ENCODE assay signal across 9 mouse cellular contexts in the genomic region with DNA sequence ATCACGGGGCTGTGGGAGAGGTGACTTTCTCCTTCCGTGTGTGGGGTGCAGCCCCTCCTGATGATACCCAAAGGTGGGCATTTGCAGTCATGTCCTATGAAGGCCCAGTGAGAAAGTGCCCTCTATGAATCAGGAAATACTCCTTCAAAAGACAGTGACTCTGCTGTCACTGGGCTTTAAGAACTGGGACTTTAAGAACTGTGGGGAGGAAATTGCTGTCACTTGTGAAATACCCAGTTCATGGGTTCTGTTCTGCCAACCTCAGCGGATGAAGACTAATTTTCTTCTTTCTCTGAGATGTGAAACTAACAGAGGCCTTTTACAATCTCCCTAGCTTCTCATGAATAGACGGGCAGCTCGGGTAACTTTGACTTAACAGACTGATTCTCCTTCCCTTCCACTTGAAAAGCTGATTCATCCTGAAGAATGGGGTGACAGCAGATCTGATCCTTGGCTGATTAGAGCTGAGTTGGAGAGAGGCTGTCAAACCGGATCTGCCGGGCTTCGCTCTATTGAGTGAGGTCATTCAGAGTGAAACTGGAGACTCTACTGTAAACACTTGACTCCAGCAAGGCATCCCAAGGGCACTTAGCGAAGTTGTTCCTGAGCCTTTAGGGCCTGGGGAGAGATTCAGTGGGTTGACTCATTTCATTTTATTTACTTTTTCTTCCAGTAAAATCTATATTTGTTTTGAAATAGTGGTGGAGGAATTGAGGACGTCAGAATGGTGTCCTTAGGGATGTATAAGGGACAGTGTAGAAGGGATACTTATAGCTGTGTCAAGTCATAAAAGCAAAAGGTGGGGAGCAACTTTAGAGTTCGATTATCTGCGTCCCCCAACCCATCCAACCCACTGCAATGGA.
DNase-seq lines count a peak whose midpoint lies in the region; ATAC-seq and TF ChIP-seq lines count a peak whose summit lies in the region.
"Had no signal": no experiment of that assay in that cellular context is flagged by ENCODE, and none has a peak within 500 bp of the region (broad histone marks: within the 10 kb centered on the region; RNA-seq: fewer than 3 reads in every experiment).

No protein-coding gene starts in this region.

- intact Hi-C loops in gastrocnemius, adult 2 months (cut with DNase I) = no loop called here
- intact Hi-C loops in left cerebral cortex, postnatal 4 days (cut with DNase I) = no loop called here
- intact Hi-C loops in heart, postnatal 36 days (cut with DNase I) = no loop called here

- TF ChIP-seq CTCF in gastrocnemius, adult 2 months (IDR thresholded peaks at IDR 0.05) = no peak

- ATAC-seq in megakaryocyte progenitor cell, adult 5-6 weeks (replicated peaks; ENCODE audit: poor library complexity) = peak; percentile 52

- H3K4me3 ChIP-seq in gastrocnemius, adult 2 months = no peak overlapping the region
- H3K4me3 ChIP-seq: liver, embryonic 15.5 days had no signal

- H3K27ac ChIP-seq in gastrocnemius, adult 2 months = no peak overlapping the region
- H3K27ac ChIP-seq: liver, embryonic 15.5 days had no signal

- DNase-seq in gastrocnemius, adult 2 months = peak; percentile 24
- DNase-seq in gastrocnemius, postnatal 25 days = no peak
- peak; percentile 83 for DNase-seq in embryo, embryonic 10.5 days (ENCODE audit: low spot score)
- DNase-seq in kidney, postnatal 36 days = peak; percentile 26 to 34
- no peak for DNase-seq in right cerebral cortex, postnatal 36 days (ENCODE audit: low spot score in 2 of 2)
- DNase-seq in left cerebral cortex, postnatal 4 days = no peak
- no peak for DNase-seq in heart, postnatal 36 days

Comparison
In these comparisons a context has a peak if more than half of its experiments do, and no peak if none do; other contexts are left out.
1. DNase-seq: peak in gastrocnemius, adult 2 months (single experiment), embryo, embryonic 10.5 days (single experiment) and kidney, postnatal 36 days (2 of 2); none in gastrocnemius, postnatal 25 days (single experiment), right cerebral cortex, postnatal 36 days (0 of 2), left cerebral cortex, postnatal 4 days (single experiment) and heart, postnatal 36 days (0 of 2).